Mouse (Mus musculus): ENCODE measurements around the gene Ctdsp2.

Gene Ctdsp2

DNA sequence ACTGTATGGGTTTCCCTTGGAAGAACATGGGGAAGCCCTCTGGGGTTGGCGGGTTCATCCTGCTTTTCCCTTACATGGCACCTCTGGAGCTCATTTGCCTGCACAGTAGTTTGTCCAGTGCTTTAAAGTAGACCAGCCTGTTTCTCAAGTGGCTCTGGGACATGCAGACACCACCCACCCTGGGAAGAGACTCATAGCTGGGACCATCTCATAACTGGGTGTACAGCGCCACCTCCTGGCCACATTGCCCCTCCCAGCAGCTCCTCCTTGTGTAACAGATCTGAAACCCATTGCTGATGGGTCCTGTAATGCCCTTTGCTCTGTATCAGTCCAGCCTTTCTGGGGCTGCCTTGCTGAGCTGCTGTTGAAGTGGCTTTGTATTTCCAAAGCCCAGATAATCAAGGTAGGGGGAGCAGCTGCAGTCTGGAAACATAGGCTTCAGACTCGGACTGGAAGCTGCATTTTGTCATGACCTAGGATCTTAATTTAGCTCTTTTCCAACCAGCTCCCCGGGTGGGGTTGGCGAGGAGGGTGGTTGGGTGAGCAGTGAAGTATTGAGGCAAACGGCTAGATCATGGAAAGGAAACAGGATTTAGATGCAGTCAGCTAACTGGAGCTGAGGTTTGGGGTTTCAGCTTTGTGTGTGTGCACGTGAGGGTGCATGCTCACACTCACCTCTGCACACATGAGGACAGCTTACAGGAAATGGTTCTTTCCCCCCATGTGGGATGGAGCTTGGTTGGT lies 12.0 kb downstream of the Ctdsp2 start:
- DNase-seq (ENCODE audit: low spot score in 2 of 2): peak; percentile 82 to 85

DNA sequence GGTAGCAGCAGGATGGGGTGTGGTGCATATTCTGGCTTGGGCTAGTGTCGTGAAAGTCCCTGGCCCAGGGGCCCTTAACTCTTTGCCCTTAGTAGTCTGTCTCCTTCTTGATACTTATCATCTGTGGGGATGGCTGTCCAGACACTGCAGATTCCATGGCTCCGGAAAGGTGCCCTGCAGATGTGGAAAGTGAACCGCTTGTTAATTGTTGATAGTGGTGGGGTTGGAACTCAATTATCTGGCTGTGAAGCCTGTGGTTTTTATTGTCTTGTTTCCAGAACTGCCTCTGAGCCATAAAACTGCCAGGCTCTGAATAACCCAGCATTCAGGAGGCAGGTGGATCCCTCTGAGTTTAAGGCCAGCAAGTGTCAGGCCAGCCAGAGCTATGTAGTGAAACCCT lies 13.2 kb downstream of the Ctdsp2 start:
- no peak for DNase-seq (ENCODE audit: low spot score in 2 of 2)

- no peak for DNase-seq (ENCODE audit: low spot score in 2 of 2)
Measured at GRCm38 (mm10) chr10:126993621-126994020, 15.1 kb downstream of the Ctdsp2 start.

GRCm38 (mm10) chr10:126997340-126998113 lies 19.0 kb downstream of the Ctdsp2 start:
- no peak for DNase-seq (ENCODE audit: low spot score in 2 of 2)

- no peak for DNase-seq (ENCODE audit: low spot score in 2 of 2)
Measured at GRCm38 (mm10) chr10:127000529-127000928, 22.0 kb downstream of the Ctdsp2 start, which contains the start of gene Avil. Avil (plus strand) TSS chr10:127000709.

DNA sequence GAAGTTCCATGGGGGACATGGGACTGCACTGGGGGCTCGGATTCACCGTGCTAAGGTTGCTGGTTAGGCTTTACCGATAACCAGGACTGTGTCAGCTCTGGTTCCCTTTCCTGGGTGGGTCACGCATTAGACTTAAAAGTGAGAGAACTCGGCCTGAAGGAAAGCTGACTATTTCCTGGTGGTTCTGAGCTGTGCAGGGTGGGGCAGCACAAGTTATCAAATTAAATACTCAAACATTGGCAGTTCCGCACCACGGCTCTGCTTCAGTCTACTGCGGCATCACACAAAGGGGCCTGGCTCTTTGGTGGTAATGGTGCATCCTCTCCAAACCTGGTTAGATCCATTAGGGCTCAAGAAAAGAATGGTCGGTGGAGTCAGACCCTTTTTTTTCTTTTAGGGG lies 22.8 kb downstream of the Ctdsp2 start:
- DNase-seq (ENCODE audit: low spot score in 2 of 2): no peak

DNA sequence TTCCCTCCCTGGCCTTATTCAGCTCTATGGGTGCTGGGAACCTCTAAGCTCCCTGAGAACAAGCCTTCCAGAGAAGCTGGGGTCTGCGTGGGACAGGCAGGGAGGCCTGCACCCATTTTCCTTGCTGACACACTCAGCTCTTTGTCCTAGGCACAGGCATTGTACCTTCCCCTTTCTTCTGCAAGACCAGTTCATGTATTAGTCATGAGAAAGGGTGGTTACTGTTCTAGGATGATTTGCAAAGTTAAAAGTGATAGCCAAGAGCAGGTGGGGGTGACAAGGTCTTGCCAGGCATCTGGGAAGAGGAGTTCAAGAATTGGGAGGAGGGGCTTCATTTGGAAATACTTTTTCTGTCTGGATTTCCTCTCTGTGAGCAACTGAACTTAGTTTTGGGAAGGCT lies 23.5 kb downstream of the Ctdsp2 start:
- no peak for DNase-seq (ENCODE audit: low spot score in 2 of 2)

- DNase-seq (ENCODE audit: low spot score in 2 of 2): no peak
Measured at GRCm38 (mm10) chr10:127002765-127003164, 24.2 kb downstream of the Ctdsp2 start.

GRCm38 (mm10) chr10:127003334-127003733 lies 24.8 kb downstream of the Ctdsp2 start:
- no peak for DNase-seq (ENCODE audit: low spot score in 2 of 2)

GRCm38 (mm10) chr10:127003806-127004205 lies 25.3 kb downstream of the Ctdsp2 start:
- DNase-seq (ENCODE audit: low spot score in 2 of 2): no peak

- DNase-seq (ENCODE audit: low spot score in 2 of 2): no peak
Measured at GRCm38 (mm10) chr10:127016488-127016887, 38.0 kb downstream of the Ctdsp2 start.

- DNase-seq (ENCODE audit: low spot score in 2 of 2): no peak
Measured at GRCm38 (mm10) chr10:127017071-127017470, 38.6 kb downstream of the Ctdsp2 start.

GRCm38 (mm10) chr10:127018422-127018821 lies 39.9 kb downstream of the Ctdsp2 start:
- no peak for DNase-seq (ENCODE audit: low spot score in 2 of 2)

- DNase-seq (ENCODE audit: low spot score in 2 of 2): peak; percentile 92 to 93
Measured at GRCm38 (mm10) chr10:127030336-127031296, 52.1 kb downstream of the Ctdsp2 start, which contains the start of gene Tsfm. Tsfm (minus strand) TSS chr10:127030840.

DNA sequence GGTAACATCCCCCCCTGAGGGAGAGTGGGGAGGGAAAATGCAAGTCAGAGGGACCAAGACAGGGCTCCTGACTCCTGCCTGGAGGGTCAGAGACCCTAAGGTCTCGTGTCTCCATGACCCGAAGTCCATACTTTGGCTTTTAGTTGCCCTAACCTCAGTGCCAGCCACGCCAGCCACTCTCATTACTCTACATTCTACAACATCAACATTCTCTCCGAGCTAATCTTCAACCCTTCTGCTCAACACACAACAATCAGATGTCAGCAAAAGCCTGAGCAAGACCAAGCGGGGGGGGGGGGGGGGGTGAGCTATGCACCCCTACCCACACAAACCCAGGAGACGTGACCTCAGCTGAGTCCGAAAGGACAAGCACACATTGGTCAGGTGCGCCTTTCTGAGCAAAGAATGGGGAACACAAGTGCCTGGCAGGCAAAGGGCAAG lies 54.8 kb downstream of the Ctdsp2 start:
- no peak for DNase-seq (ENCODE audit: low spot score in 2 of 2)

DNA sequence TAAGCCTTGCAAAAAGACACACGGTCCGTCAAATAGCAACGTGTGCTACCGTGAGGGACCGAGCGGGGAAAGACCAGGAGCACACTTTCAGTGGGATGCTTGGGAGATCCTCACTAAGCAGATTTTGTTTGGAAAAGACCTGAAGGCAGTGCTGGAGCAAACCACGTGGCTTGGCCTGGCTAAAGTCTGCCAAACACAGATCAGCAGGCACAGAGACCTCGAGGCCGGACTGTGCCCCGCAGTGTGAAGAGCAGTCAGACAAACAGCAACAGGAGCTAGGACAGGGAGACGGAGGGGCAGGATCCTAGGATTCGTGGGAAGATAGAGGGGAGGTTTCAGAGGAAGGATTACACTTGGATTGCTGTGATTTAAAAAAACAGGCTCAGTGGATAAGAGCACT lies 57.8 kb downstream of the Ctdsp2 start:
- DNase-seq (ENCODE audit: low spot score in 2 of 2): no peak

- no peak for DNase-seq (ENCODE audit: low spot score in 2 of 2)
Measured at GRCm38 (mm10) chr10:127037641-127038040, 59.1 kb downstream of the Ctdsp2 start.

GRCm38 (mm10) chr10:127040569-127041214 lies 62.2 kb downstream of the Ctdsp2 start:
- DNase-seq (ENCODE audit: low spot score in 2 of 2): peak; percentile 42 to 55

DNA sequence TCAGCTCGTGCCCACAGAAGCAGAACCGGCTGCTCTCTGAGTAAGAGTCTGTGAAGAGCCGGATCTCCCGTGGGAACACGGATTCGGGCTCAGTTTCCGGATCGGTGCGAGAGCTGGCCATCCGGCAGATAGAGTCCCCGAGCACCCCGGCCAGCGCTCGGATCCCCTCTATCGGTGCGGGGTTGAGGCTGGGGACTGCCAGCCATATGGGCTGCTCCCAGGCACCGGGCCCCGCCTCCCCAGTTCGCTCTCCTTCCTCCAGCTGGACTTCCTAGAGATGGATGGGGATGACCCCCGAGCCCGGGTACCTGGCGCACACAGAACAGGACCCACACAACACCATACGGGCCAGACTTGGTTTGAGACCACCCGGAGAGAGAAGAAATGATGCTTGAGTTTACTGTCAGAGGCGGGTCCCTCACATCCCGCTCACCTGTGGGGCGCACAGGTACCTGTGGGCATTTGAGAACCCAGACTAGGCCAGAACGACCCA lies 62.8 kb downstream of the Ctdsp2 start, which contains the start of the genes Mettl1 and Eef1akmt3:
Gene Mettl1 (plus strand): TSS at position 141 of the 493 bp plus-strand sequence.
Gene Eef1akmt3 (minus strand): TSS at position 240 of the 493 bp plus-strand sequence.
- peak in 1 of 2 experiments; percentile 53 for DNase-seq (ENCODE audit: low spot score in 2 of 2)

DNA sequence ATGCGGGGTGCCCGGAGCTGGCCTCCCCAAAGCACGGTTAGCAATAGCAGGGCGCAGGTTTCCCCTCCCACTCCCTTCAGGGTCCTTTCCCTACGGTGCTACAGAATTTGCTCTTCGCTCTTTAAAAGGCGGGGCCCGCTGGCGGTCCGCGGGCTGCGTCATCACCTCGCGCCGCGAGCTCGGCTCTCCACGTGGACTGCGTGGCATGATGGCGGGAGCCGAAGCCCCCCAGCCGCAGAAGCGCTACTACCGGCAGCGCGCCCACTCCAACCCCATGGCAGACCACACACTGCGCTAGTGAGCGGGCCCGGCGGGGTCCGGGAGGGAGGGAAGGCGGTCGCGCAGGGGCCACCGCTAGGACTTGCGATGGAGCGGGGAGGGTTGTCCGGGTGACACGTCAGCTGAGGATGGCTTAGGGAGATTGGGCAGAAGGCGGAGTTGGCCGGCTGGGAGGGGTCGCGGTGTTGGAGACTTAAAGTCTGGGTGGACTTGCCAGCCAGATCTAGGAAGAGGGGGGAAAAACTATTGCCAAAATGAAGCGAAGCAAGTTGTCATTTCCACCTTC lies 63.3 kb downstream of the Ctdsp2 start:
- DNase-seq (ENCODE audit: low spot score in 2 of 2): peak; percentile 90 to 94

Measured in frontal cortex, postnatal 36 days (tissue).